Mouse (Mus musculus) hindbrain, embryonic 16.5 days (tissue): ENCODE results near the gene Upf2. TPM values are rescaled to one million over a fixed set of nuclear protein-coding genes. Genes with fewer than 3 reads are reported as not detected.

Source experiments
- ATAC-seq: fragments of 200-750 bp; cut with Nextera tagmentation; 2 replicates; pipeline ENCODE4 v1.8.0; 2017; ENCODE audit warnings: moderate TSS enrichment, moderate library complexity
- H3K27ac ChIP-seq: fragments of 300-500 bp; sonication (generic); 2 replicates; pipeline ENCODE4 v1.5.1; 2014; ENCODE audit warnings: low read depth, mild to moderate bottlenecking, control low read depth, low read length, moderate library complexity
- H3K27me3 ChIP-seq: fragments of 300-500 bp; sonication (generic); replicated peaks from 2 replicates; pipeline ENCODE4 v1.6.1; 2014; ENCODE audit warnings: low read length; ENCODE audit not compliant: control insufficient read depth, insufficient read depth
- H3K36me3 ChIP-seq: fragments of 300-500 bp; sonication (generic); 2 replicates; pipeline ENCODE4 v1.6.1; 2014; ENCODE audit warnings: mild to moderate bottlenecking, low read length, moderate library complexity, mixed read lengths; ENCODE audit not compliant: control insufficient read depth, insufficient read depth
- H3K4me1 ChIP-seq: fragments of 300-500 bp; sonication (generic); 2 replicates; pipeline ENCODE4 v1.6.1; 2014; ENCODE audit warnings: low read depth, low read length; ENCODE audit not compliant: control insufficient read depth, insufficient read depth
- H3K4me2 ChIP-seq: fragments of 300-500 bp; sonication (generic); 2 replicates; pipeline ENCODE4 v1.6.1; 2014; ENCODE audit warnings: mild to moderate bottlenecking, low read length, control low read depth, moderate library complexity
- H3K4me3 ChIP-seq: fragments of 300-500 bp; sonication (generic); 2 replicates; pipeline ENCODE4 v1.5.1; 2014; ENCODE audit warnings: mild to moderate bottlenecking, low read length, control low read depth, moderate library complexity
- H3K9ac ChIP-seq: fragments of 300-500 bp; sonication (generic); 2 replicates; pipeline ENCODE4 v1.6.1; 2014; ENCODE audit warnings: low read depth, mild to moderate bottlenecking, control low read depth, low read length, moderate library complexity
- H3K9me3 ChIP-seq: fragments of 300-500 bp; sonication (generic); 2 replicates; pipeline ENCODE4 v1.6.1; 2014; ENCODE audit warnings: mild to moderate bottlenecking, low read length, moderate library complexity; ENCODE audit not compliant: control insufficient read depth
- WGBS: fragments of 180-500 bp; shearing (Covaris S2); extraction: QIAGEN DNeasy Blood & Tissue Kit; methylation state at CpG from one replicate; pipeline ENCODE4 v1.1.7; 2014; 5-methylcytosine and 5-hydroxymethylcytosine counted together
- polyA plus RNA-seq: library from polyadenylated mRNA; unstranded; fragments of >200 nt; fragmentation: Nextera tagmentation; extraction: Ambion mirVana; gene quantifications from 2 replicates; pipeline ENCODE4 v1.2.1, GENCODE M21; 2015

Upf2 gene
- polyA plus RNA-seq, 1 experiment from 2014 or later = 6.4 TPM

- H3K4me2 ChIP-seq = no peak overlapping the region
- no peak overlapping the region for H3K4me3 ChIP-seq
- H3K9me3 ChIP-seq = 0 out of 2 replicates have a peak, but pooled peaks cover 3% of the 10 kb centered on the region
- no peak overlapping the region for H3K9ac ChIP-seq
- no peaks in the 10 kb centered on the region for H3K36me3 ChIP-seq
- H3K27me3 ChIP-seq = no peaks in the 10 kb centered on the region
- no peak for ATAC-seq
- no peak overlapping the region for H3K27ac ChIP-seq
- WGBS = 55% methylated on average over 11 of the region's 11 CpGs
- no peaks in the 10 kb centered on the region for H3K4me1 ChIP-seq
Measured at GRCm38 (mm10) chr2:6070925-6071324, 119.7 kb downstream of the Upf2 start.

GRCm38 (mm10) chr2:6071598-6072440, 120.5 kb downstream of the Upf2 start:
- 61% methylated on average over 11 of the region's 11 CpGs for WGBS
- Histone ChIP-seq H3K27me3 (no peaks in the 10 kb centered on the region), H3K4me1 (no peaks in the 10 kb centered on the region), H3K9me3 (0 out of 2 replicates have a peak, but pooled peaks cover 3% of the 10 kb centered on the region), H3K36me3 (no peaks in the 10 kb centered on the region), H3K9ac (no peak overlapping the region), H3K4me3 (no peak overlapping the region), H3K27ac (no peak overlapping the region), H3K4me2 (no peak overlapping the region)
- no peak for ATAC-seq

- Histone ChIP-seq H3K4me3 (no peak overlapping the region), H3K4me1 (no peaks in the 10 kb centered on the region), H3K9me3 (no peaks in the 10 kb centered on the region), H3K27me3 (no peaks in the 10 kb centered on the region), H3K36me3 (no peaks in the 10 kb centered on the region), H3K4me2 (no peak overlapping the region), H3K9ac (no peak overlapping the region), H3K27ac (no peak overlapping the region)
- ATAC-seq = no peak
- WGBS = 75% methylated on average over 7 of the region's 7 CpGs
Measured at GRCm38 (mm10) chr2:6072685-6073260, 121.5 kb downstream of the Upf2 start.

DNA sequence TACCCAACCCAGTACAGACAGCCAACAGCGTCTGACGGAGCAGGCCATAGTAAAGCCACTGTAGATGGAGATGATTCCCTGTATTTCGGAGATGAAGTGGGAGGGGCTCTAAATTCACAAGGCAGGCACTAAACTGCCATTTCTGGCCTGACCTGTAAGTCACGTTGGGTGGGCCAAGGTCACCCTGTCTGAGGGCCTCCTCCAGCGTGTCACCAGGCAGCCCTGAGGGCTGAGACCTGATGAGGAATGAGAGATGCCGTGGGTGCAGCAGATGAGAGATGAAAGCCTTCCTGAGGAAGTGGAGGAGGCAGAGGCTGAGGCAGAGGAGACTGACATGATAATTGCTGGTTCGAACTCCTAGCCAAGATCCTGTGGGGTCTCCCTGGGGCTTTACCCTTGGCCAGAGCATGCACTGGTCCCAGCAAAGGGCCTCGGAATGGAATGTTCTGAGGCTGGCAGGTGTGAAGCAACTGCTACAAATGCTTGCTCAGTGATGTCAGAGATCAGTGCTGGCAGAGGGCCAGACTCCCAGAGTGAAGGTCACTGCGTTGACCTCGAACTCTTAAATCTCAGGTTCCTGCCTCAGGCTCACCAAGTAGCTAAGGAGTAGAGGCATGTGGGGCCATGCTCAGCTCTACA, 123.7 kb downstream of the Upf2 start:
- WGBS = 75% methylated on average over 10 of the region's 10 CpGs
- ATAC-seq = no peak

DNA sequence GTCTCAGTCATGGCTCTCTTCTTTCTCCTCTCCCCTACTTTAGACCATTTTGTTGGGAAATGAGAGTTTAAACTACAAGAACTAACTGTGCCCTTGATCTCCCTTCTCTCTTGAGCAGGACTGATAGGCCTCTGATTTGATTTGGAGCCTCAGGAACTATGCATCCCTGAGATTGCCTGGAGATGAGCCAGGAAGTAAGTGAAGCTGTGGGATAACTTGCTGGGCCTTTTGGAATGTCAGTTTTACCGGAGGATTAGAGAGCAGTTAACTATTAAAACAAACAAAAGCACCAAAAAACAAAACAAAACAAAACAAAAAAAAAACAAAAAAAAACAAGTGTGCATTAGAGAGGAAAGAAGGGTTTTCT, 124.2 kb downstream of the Upf2 start:
- H3K4me2 ChIP-seq = no peak overlapping the region
- H3K36me3 ChIP-seq = no peaks in the 10 kb centered on the region
- H3K4me1 ChIP-seq = no peaks in the 10 kb centered on the region
- no peak overlapping the region for H3K4me3 ChIP-seq
- H3K27me3 ChIP-seq = no peaks in the 10 kb centered on the region
- no peak for ATAC-seq
- no peak overlapping the region for H3K27ac ChIP-seq
- no peaks in the 10 kb centered on the region for H3K9me3 ChIP-seq
- no peak overlapping the region for H3K9ac ChIP-seq
- 56% methylated on average over 1 of the region's 1 CpGs for WGBS

More for the DNA sequence above, 123.7 kb downstream of the Upf2 start:
- Histone ChIP-seq H3K4me3 (no peak overlapping the region), H3K9me3 (no peaks in the 10 kb centered on the region), H3K4me2 (no peak overlapping the region), H3K27ac (no peak overlapping the region), H3K9ac (no peak overlapping the region), H3K36me3 (no peaks in the 10 kb centered on the region), H3K27me3 (no peaks in the 10 kb centered on the region), H3K4me1 (no peaks in the 10 kb centered on the region)

- no peak for ATAC-seq
- WGBS = 89% methylated on average over 1 of the region's 1 CpGs
- H3K4me1 ChIP-seq = no peaks in the 10 kb centered on the region
- H3K27me3 ChIP-seq = no peaks in the 10 kb centered on the region
- no peak overlapping the region for H3K4me3 ChIP-seq
- H3K9ac ChIP-seq = no peak overlapping the region
- no peaks in the 10 kb centered on the region for H3K36me3 ChIP-seq
- no peak overlapping the region for H3K27ac ChIP-seq
- no peaks in the 10 kb centered on the region for H3K9me3 ChIP-seq
- H3K4me2 ChIP-seq = no peak overlapping the region
Measured at GRCm38 (mm10) chr2:6080037-6080436, 128.8 kb downstream of the Upf2 start.

GRCm38 (mm10) chr2:6081108-6081507, 129.8 kb downstream of the Upf2 start:
- H3K9ac ChIP-seq = no peak overlapping the region
- ATAC-seq = no peak
- no peak overlapping the region for H3K4me3 ChIP-seq
- no peak overlapping the region for H3K4me2 ChIP-seq
- no peaks in the 10 kb centered on the region for H3K27me3 ChIP-seq
- no peaks in the 10 kb centered on the region for H3K36me3 ChIP-seq
- no peaks in the 10 kb centered on the region for H3K9me3 ChIP-seq
- H3K4me1 ChIP-seq = no peaks in the 10 kb centered on the region
- no peak overlapping the region for H3K27ac ChIP-seq
- WGBS = 68% methylated on average over 8 of the region's 8 CpGs

- Histone ChIP-seq H3K27ac (no peak overlapping the region), H3K36me3 (no peaks in the 10 kb centered on the region), H3K4me1 (no peaks in the 10 kb centered on the region), H3K9me3 (no peaks in the 10 kb centered on the region), H3K27me3 (no peaks in the 10 kb centered on the region), H3K9ac (no peak overlapping the region), H3K4me3 (no peak overlapping the region), H3K4me2 (no peak overlapping the region)
- ATAC-seq = no peak
- WGBS = 88% methylated on average over 6 of the region's 6 CpGs
Measured at GRCm38 (mm10) chr2:6082615-6083014, 131.3 kb downstream of the Upf2 start.

GRCm38 (mm10) chr2:6083696-6084095, 132.4 kb downstream of the Upf2 start:
- 100% methylated on average over 1 of the region's 1 CpGs for WGBS
- H3K9me3 ChIP-seq = no peaks in the 10 kb centered on the region
- no peak for ATAC-seq
- H3K4me3 ChIP-seq = no peak overlapping the region
- no peak overlapping the region for H3K9ac ChIP-seq
- no peak overlapping the region for H3K4me2 ChIP-seq
- no peak overlapping the region for H3K27ac ChIP-seq
- H3K36me3 ChIP-seq = no peaks in the 10 kb centered on the region
- no peaks in the 10 kb centered on the region for H3K4me1 ChIP-seq
- no peaks in the 10 kb centered on the region for H3K27me3 ChIP-seq
